Mouse (Mus musculus) lung, postnatal 0 days (tissue): ENCODE results near the gene Fcna.

ENCODE experiments used
- CTCF ChIP-seq: IDR thresholded peaks from 2 replicates; pipeline ENCODE4 v1.5.1; 2016; ENCODE audit warnings: antibody characterized with exemption, mild to moderate bottlenecking
- EP300 ChIP-seq: IDR thresholded peaks from 2 replicates; pipeline ENCODE4 v1.6.1; 2016; ENCODE audit warnings: antibody characterized with exemption, mild to moderate bottlenecking, control low read depth

GRCm38 (mm10) chr2:25656691-25657090 is 28.9 kb upstream of the Fcna start:
- TF ChIP-seq CTCF (no peak), EP300 (no peak)
